Comparison of ENCODE assay signal across 10 mouse cellular contexts in genomic region chr5:89526181-89526778, GRCm38 (mm10). TPM values are rescaled to one million over a fixed set of nuclear protein-coding genes. Genes with fewer than 3 reads are reported as not detected.
DNase-seq lines count a peak whose midpoint lies in the region; ATAC-seq and TF ChIP-seq lines count a peak whose summit lies in the region.
"Had no signal": no experiment of that assay in that cellular context is flagged by ENCODE, and none has a peak within 500 bp of the region (broad histone marks: within the 10 kb centered on the region; RNA-seq: fewer than 3 reads in every experiment).

No protein-coding gene starts in this region.

- H3K27ac ChIP-seq in lung, embryonic 14.5 days (ENCODE audit: low read depth), result no peak overlapping the region
- no peak overlapping the region for H3K27ac ChIP-seq in forebrain, embryonic 13.5 days
- no peak overlapping the region for H3K27ac ChIP-seq in limb, embryonic 14.5 days (replicated peaks; ENCODE audit: low read depth, low read length)

- peak; percentile 47; the same call in 1 of the 2 replicates for ATAC-seq in lung, embryonic 14.5 days (ENCODE audit: insufficient read depth)
- peak; percentile 59 for ATAC-seq in forebrain, embryonic 13.5 days
- ATAC-seq in limb, embryonic 14.5 days (ENCODE audit: low FRiP score, low read depth), result no peak
- no peak for ATAC-seq in inflammation-experienced regulatory T-cells, adult 6 months

- no peaks in the 10 kb centered on the region for H3K36me3 ChIP-seq in lung, embryonic 14.5 days (ENCODE audit: insufficient read depth)
- H3K36me3 ChIP-seq in forebrain, embryonic 13.5 days (ENCODE audit: poor library complexity, severe bottlenecking), result no peaks in the 10 kb centered on the region
- H3K36me3 ChIP-seq in limb, embryonic 14.5 days (ENCODE audit: control insufficient read depth, insufficient read depth, low read length), result no peaks in the 10 kb centered on the region

- no peak for TF ChIP-seq CTCF in lung, embryonic 14.5 days (IDR thresholded peaks at IDR 0.05; ENCODE audit: low read depth)

- H3K9ac ChIP-seq in lung, embryonic 14.5 days, result peak overlapping the region; percentile 4; the same call in 1 of the 2 replicates
- peak overlapping the region; percentile 60; the same call in 1 of the 2 replicates for H3K9ac ChIP-seq in forebrain, embryonic 13.5 days
- 0 out of 2 replicates have a peak overlapping the region, but pooled peaks have one; percentile 14 for H3K9ac ChIP-seq in limb, embryonic 14.5 days (ENCODE audit: low read depth, low read length, severe bottlenecking)

- no peaks in the 10 kb centered on the region for H3K9me3 ChIP-seq in lung, embryonic 14.5 days (ENCODE audit: low read depth, low read length)
- H3K9me3 ChIP-seq in forebrain, embryonic 13.5 days (replicated peaks), result no peaks in the 10 kb centered on the region
- H3K9me3 ChIP-seq in limb, embryonic 14.5 days (ENCODE audit: control insufficient read depth, low read length), result no peaks in the 10 kb centered on the region

- 7% methylated on average over 14 of the region's 14 CpGs for WGBS in lung, embryonic 14.5 days
- WGBS in forebrain, embryonic 13.5 days, result 3% methylated on average over 14 of the region's 14 CpGs
- 8% methylated on average over 14 of the region's 14 CpGs for whole genome bisulfite sequencing in limb, embryonic 14.5 days

- no peak for TF ChIP-seq POLR2A in limb, embryonic 14.5 days (IDR thresholded peaks at IDR 0.05; ENCODE audit: borderline replicate concordance, extremely low read depth, insufficient read depth, insufficient read length)

- DNase-seq in lung, embryonic 14.5 days, result peak; percentile 13
- DNase-seq in lung, adult 18-20 months, result no peak
- DNase-seq in limb, embryonic 14.5 days (ENCODE audit: low spot score), result no peak
- peak; percentile 47 for DNase-seq in retina, postnatal 1 day
- DNase-seq in testis, postnatal 10 days (ENCODE audit: low spot score), result no peak
- DNase-seq in left cerebral cortex, adult 11 months (ENCODE audit: low spot score), result no peak
- DNase-seq: cerebellum, adult 11 months had no signal

- H3K27me3 ChIP-seq in lung, embryonic 14.5 days (ENCODE audit: insufficient read depth, low read length), result peaks cover 5% of the 10 kb centered on the region; the same call in 1 of the 2 replicates
- H3K27me3 ChIP-seq in forebrain, embryonic 13.5 days, result peaks cover 9% of the 10 kb centered on the region
- H3K27me3 ChIP-seq in limb, embryonic 14.5 days (ENCODE audit: control insufficient read depth, insufficient read depth, low read length), result no peaks in the 10 kb centered on the region

- H3K4me1 ChIP-seq in lung, embryonic 14.5 days (ENCODE audit: insufficient read depth), result no peaks in the 10 kb centered on the region
- peaks cover 16% of the 10 kb centered on the region for H3K4me1 ChIP-seq in forebrain, embryonic 13.5 days
- peaks cover 2% of the 10 kb centered on the region; the same call in 1 of the 2 replicates for H3K4me1 ChIP-seq in limb, embryonic 14.5 days (ENCODE audit: control insufficient read depth, insufficient read depth, low read length)

- peak overlapping the region; percentile 65 for H3K4me2 ChIP-seq in lung, embryonic 14.5 days
- peak overlapping the region; percentile 91 for H3K4me2 ChIP-seq in forebrain, embryonic 13.5 days
- H3K4me2 ChIP-seq in limb, embryonic 14.5 days (replicated peaks; ENCODE audit: low read depth, low read length, severe bottlenecking), result peak overlapping the region; percentile 66

- peak overlapping the region; percentile 32 for H3K4me3 ChIP-seq in lung, embryonic 14.5 days (ENCODE audit: low read depth, low read length)
- peak overlapping the region; percentile 47 for H3K4me3 ChIP-seq in forebrain, embryonic 13.5 days
- H3K4me3 ChIP-seq in limb, embryonic 14.5 days (replicated peaks; ENCODE audit: low read length), result peak overlapping the region; percentile 34

RNA-seq across cellular contexts. Expression of gene Npffr2, which starts 0.9 kb away (rescaled TPM):
- 0.11 TPM in 1 of 2 replicates, not detected in the other for polyA plus RNA-seq in lung, embryonic 14.5 days (2014; fragmentation: Nextera tagmentation; extraction: Ambion mirVana)
- not detected in 2 replicates for polyA plus RNA-seq in forebrain, embryonic 13.5 days (2015; fragmentation: Nextera tagmentation; extraction: Ambion mirVana)
- not detected in 2 replicates for polyA plus RNA-seq in limb, embryonic 14.5 days (2012; rRNA removed)
- polyA plus RNA-seq in limb, embryonic 14.5 days (2014; fragmentation: Nextera tagmentation; extraction: Ambion mirVana), result not detected in 2 replicates
- not detected for polyA plus RNA-seq in inflammation-experienced regulatory T-cells, adult 6 months (2017; shearing (Covaris generic))
- polyA plus RNA-seq: urinary bladder, adult 2 months had no signal

Comparison
In these comparisons a context has a peak if more than half of its experiments do, and no peak if none do; other contexts are left out.
1. DNase-seq: peak in lung, embryonic 14.5 days (single experiment) and retina, postnatal 1 day (single experiment); none in lung, adult 18-20 months (0 of 2), limb, embryonic 14.5 days (single experiment), testis, postnatal 10 days (single experiment) and left cerebral cortex, adult 11 months (single experiment).
2. ATAC-seq: peak in lung, embryonic 14.5 days (single experiment) and forebrain, embryonic 13.5 days (single experiment); none in limb, embryonic 14.5 days (single experiment) and inflammation-experienced regulatory T-cells, adult 6 months (single experiment).
3. H3K9ac ChIP-seq: peak in every context shown above with its lines; median percentile 60 in forebrain, embryonic 13.5 days; 14 in limb, embryonic 14.5 days; 4 in lung, embryonic 14.5 days.
4. Peak in every context shown above with its lines, with median percentiles within 50 percentile points of each other: H3K4me2 ChIP-seq and H3K4me3 ChIP-seq.